Mouse (Mus musculus) kidney, adult 9 months (tissue): ENCODE results near the gene Ptbp1.

Experiments
- DNase-seq: peaks from one replicate; pipeline ENCODE4 v3.0.0; 2022

The Ptbp1 gene

DNA sequence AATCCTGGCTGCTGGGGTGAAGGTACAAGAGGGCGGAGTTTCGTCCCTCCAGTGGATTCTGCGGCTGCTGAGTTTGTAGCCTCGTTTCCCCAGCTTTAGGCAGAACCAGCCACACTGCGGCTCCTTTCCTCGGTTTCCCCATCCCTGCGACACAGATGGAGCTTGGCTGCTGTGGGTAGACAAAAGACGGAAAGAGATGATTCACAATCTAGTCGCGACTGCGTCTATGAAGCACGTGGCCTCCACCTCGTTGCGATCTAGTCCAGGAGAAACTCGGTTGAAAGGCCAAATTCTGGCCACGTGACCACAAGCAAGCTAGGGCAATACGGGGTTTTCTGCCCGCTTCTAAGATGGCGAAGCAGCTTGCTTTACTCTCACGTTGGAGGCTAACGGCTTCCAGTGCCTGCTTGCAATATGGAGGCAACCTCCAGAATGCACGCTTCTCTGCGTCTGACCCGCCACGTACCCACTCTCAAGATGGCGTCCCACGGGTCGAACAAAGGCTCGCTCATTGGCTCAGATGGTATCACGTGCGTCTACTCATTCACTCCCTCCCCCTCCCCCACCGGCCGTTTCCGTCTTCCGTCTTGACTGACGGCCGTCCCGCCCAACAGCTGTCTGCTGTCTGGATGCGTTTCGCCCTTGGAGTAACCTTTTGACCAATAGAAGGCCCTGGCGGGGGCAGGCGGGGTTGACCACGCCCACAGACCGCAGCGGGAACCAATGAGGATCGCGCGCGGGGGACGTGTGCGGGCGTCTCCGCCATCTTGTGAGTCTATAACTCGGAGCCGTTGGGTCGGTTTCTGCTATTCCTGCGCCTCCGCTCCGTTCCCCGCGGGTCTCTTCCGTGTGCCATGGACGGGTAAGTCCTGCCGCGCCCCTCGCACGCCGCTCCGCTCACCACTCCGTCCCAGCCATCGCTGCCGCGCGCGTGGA lies at the start of gene Ptbp1:
Gene Ptbp1, plus strand, starts transcription at position 568 of the 936 bp plus-strand sequence.
- peak; percentile 99 for DNase-seq

DNA sequence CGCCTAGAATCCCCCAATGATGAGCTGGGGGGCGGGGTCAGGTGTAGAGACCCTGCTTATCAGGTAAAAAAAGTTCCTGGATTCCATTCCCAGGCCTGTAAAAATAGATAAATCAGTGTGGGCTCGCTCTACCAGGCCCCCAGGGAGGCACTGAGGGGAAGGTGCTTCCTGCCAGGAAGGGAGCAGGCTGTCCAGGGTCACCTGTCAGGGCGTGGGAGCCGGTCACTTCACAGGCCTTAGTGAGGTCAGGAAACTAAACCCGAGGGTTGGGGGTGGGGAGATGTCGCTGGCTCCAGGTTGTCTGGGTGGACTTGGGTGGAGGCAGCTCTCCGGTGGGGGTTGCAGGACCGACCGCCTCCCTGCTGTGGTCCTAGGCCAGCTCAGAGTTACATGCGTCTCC lies 48.6 kb upstream of the Ptbp1 start:
- peak; percentile 70 for DNase-seq

DNA sequence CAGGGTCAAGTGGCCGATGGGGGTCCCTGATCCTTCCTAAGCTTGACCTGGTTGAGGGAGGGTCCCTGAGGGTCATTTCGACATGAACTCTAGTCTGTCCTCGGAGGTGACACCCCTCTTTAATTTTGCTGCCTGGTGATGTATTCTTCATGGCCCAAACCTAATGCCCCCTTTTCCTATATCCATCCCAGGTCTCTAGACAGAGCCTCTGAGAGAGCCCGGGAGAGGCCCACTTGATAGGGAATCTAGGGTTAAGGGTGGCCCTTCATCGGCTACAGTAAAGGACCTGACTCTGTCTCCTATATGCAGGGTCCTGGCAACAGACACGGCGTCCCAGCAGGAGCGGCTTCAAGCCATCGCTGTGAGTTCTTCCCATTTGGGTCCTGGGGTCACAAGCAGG lies 47.9 kb upstream of the Ptbp1 start:
- DNase-seq = no peak

DNA sequence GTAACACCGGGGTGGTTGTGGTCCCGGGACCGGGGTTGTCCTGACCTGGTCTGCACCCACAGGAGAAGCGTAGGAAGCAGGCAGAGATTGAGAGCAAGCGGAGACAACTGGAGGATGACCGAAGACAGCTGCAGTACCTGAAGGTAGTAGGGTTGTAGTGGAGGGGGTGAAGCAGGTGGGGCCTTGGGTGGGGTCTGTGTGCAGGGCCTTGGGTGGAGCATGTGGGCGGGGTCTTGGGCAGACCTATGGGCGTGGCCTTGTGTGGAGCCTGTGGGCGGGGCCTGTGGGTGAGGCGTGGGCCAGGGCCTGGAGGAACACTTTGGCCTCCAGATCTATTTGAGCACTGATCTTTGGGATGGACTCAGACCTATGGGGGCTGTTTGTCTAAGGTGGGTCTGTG lies 47.3 kb upstream of the Ptbp1 start:
- DNase-seq = peak; percentile 38

DNA sequence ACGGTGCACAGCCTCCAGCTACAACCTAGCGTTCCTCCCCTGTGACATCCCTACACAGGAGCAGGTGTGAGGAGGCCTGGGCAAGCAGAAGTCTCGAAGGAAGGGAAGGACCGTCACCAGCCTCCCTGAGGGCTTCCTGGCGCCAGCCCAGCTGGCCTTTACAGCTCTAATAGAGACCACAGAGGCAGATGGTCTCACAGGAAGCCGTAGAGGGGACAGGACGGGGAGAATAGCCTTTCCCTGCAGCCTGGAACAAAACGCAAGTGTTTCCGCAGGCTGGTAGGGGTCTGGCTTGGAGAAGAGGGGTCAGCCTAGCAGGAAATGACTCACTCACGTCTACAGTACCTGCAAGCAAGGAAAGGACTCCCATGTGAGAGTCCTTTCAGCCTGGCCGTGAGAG lies 46.4 kb upstream of the Ptbp1 start:
- DNase-seq = peak; percentile 59

DNA sequence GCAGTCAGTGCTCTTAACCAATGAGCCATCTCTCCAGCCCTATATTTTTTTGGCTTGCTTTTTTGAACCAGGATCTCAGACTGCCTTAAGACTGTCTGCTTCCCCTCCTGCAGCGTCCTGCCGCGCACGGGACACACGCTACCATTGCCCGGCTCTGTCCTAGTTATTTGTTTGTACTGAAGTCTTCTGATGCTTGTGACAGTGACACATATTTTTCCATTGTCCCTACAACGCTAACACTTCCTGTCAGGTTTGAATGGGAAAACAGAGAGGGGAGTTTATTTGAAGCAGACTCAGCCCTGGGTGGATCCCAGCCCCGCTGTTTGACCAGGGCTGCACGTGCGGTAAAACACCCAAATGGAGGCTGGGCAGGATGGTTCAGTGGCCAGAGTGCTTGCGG lies 45.5 kb upstream of the Ptbp1 start:
- peak; percentile 37 for DNase-seq

DNA sequence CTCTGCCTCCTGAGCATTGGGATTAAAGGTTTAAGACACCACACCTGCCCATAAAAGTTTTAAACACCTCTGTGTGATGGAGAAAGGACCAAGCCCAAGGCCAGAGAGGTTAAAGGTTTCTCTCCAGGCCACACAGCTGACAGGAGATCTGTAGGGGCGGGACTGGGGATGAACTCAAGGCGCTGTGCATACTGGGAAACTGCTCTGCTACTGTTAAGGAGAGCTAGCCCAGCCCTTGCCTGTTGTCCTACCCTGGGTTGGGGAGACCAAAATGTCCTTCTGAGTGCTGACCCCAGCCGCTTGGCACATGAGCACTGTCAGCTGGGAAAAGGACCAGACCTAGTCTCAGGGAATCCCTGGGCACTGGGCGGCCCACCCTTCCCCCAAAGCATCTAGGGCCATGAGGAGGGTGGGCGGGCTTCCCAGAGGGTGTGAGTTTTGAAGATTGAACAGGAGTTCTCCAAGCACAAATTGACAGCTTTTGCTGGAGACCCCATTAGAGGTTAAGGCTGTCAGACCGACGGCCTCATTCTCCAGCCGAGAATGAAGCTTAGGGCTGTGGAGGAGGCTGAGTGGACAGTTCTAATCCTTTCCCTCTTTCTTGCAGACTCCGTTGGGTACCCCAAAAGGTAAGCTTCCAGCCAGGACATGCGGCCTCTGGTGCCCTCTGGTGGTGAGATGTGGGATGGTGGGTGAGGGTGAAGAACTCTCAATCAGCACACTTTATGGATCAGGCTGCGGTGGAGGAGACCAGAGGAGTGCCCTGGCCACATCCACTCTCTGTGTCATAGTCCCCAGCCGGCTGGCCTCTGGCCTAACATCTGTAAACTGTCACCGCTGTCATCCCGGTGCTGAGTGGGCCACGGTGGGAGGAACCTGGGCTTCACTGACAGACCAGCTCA lies 42.2 kb upstream of the Ptbp1 start:
- DNase-seq = peak; percentile 91

DNA sequence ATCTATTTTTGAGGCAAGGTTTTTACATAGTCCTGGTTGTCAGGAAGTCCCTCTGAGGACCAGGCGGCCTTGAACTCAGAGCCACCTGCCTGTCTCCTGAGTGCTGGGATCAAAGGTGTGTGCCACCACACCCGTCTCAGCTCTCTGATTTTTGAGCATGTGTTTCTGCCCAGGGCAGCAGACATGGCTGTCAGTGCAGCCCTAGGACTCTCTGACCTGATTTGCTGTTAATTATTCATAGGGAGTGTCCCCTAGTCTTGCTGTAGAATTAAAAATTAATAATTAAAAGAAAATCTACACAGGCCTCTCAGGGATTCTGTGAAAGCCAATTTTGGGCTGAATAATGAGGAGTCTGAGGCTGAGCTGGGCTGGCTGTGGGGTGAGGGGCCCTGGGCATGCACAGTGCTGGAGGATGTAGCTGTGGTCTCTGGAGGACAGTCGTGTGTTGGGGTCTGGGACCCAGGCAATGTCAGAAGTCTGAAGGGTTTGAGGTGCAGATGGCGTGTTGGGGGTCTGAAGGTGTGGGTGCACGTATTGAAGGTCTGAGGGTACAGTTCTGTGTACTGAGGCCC lies 39.9 kb upstream of the Ptbp1 start:
- peak; percentile 89 for DNase-seq

DNA sequence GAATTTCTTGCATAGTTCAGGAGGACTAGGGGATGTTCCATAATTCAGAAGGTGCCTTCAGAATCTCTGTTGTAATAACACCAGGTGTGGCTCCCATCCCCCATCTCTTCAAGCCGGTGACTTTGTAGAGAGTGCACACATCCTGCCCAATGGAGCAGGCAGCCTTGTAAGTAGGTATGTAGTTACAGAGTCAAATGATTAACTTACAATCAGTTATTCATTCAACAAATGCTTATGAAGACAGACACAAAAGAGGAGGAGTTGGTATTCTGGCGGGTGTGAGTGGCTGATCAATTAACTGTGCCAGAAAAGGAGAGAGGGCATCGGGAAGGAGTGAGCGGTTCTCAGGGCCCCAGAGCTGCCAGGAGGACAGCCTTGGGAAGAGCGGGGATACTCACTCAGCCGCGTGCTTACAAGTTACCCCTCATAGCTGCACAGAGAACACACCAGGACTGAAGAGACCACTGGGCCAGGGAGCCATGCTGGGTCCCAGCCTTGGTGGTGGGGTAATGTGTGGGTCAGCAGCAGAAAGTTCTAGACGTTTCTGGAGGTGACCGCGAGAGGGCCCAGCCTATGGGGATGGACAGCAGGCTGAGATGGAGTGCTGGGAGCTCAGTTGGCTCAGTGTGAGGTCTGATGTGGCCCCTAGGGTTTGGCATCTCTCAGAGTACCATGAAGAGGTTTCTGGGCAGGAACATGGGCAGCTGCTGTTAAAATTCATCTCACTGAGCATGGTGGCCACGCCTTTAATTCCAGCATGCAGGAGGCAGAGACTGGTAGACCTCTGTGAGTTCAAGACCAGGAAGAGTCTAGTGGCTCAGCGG lies 38.3 kb upstream of the Ptbp1 start:
- peak; percentile 91 for DNase-seq

DNA sequence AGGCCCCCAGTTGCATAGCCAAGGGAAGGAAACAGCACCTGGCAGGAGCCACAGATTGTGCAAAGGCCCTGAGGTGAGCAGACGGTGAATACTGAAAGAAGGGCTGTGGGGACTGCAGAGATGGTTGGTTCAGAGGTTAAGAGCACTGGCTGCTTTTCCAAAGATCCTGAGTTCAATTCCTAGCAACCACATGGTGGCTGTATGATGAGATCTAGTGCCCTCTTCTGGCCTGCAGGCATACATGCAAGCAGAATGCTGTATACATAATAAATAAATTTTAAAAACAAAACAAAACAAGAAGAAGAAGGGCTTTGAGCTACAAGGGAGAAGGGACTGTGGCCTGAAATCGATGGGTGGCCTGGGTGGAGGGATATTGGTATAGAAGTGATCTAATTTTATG lies 37.1 kb upstream of the Ptbp1 start:
- peak; percentile 17 for DNase-seq

DNA sequence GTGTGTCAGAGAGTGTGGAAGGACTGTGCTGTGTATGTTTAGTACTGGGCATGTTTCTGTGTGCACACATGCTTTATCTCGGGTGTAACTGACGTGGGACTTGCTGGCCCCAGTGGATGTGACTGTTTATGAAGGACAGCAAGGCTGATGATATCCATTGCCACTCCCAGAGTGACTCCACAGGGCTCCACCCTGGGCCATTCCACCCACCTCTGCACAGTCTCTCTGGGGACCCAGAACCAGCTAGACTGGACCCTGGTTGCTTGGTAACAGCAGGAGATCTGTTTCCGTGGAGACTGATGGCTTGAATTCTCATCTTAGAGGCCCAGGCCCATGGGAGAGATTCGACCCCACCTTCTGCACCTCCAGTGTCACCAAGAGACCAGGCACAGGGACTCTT lies 36.0 kb upstream of the Ptbp1 start:
- no peak for DNase-seq

DNA sequence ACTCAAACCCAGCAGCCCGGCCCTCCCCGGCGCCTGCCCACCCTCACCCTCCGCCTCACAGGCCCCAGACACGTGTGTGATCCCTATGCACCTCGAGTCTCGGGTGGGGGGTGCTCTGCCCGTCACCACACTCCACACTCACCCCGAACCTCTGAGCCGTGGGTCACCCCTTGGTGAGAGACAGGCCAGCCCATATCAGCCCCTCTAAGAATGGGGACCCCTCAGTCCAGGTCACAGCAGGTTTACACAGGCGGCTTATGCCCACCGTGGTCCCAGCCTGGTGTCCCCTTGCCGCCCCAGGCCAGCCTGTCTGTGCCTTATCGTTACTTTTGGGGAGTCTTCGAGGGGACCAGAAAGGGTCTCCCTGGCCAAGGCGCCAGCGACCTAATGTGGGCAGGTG lies 34.6 kb upstream of the Ptbp1 start:
- peak; percentile 19 for DNase-seq

DNA sequence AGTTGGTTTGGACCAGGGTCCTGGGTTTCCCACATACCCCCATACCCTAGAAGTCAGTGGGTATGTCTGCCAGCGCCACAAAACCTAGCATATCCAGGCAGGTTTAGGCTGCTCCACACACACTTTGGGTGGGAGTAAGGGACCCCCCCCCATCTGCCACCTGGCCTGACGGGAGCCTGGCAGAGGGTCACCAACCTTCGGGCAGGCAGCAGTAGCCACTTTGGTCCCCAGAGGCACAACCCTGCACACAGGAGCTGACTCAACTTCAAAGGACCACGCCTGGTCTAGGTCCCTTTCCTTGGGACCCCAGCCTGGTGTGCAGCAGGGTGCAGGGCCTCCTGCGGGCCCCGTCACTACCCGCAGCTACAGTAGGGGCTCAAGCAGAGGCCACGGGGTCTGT lies 34.0 kb upstream of the Ptbp1 start:
- DNase-seq = peak; percentile 19

DNA sequence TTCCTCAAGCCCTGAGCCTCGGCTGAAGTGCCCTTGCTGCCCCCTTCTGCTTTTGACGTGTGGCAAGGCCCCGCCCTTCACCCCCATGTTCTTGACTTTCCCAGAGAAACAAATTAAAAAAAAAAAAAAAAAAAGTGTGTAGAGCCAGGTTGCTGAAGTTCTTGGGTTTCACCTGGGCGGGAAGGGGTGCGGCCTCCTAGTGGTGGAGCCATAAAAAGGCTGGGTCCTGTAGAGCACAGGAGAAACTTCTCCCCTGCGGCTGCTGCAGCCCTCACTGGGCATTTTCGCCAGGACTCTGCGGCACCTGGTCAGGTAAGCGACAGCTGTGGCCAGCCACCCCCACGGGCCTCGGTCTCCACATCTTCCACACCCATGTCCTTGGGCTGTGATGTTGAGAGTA lies 33.4 kb upstream of the Ptbp1 start, which contains the start of gene Misp:
Gene Misp, plus strand, starts transcription at position 208 of the 400 bp plus-strand sequence.
- DNase-seq = peak; percentile 59

DNA sequence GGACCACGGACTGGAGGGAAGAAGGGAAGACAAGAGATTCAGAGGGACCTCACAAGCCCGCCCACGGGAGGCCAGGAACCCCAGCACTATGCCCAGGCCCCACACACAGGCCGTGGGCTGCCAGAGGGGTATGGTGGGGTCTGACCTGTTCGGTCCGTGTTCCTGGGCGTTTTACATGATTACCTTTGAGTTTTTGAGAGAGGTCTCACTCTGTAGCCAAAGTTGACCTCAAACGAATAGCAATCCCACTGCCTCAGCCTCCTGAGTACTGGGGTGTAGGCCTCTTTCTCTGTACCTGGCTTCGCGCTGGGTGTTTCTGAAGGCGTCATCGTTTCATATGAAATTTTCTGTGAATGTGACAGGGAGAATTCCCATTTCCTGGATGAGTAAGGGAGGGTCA lies 32.5 kb upstream of the Ptbp1 start:
- no peak for DNase-seq

DNA sequence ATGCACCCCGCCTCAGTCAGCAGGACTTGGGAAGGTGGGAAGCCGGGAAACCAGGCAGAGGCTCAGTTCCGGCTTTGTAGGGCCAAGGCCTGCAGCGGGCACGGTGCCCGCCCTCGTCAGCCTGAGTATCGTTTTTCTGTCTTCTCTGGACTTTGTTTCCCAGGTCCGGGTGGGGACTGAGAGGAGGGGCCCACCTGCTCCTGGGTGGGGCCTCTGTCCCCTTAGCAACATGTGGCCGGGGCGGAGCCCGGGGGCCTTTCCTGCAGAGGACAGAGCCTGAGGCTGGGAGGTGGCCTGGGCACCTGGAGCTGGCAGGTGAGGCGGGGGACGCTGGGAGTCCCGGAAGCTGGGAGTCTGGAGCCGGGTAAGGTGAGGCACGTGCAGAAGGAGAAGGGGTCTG lies 31.9 kb upstream of the Ptbp1 start:
- peak; percentile 90 for DNase-seq

DNA sequence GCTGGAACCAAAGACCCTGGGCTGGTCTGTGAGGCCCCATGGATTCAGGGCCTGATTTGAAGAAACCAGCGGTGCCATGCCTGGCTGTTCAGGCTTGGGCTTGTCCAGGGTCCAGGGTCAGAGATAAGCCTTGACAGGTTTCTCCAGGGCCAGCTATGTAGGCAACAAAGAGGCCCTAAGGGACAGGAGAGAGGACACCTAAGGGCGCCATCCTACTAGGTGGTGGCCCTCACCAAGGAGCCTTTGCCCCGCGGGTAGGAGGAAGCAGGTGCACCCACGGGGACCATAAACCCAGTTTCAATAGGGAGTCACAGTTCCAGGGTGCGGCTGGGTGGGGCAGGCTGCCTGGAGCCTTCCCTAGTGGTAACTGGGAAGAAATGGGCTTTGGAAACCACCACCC lies 31.2 kb upstream of the Ptbp1 start:
- DNase-seq = peak; percentile 18

DNA sequence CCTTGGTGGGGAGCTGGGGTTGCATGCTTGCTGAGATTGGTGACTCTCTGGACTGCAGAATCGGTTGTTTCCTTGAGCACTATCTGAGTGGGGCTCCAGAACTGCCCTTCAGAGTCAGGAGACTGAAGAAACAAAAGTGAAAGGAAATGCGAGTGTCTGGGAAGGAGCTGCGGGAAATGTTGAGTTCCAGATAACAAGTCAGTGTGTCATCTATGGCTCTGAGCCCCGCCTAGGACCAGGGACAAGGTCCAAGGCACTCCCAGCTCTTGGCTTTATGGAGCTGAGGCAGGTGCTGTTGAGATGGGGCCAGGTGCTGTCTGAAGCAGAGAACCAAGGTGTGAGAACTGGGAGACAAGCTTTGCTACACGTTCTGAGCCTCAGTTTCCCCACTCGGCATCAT lies 29.8 kb upstream of the Ptbp1 start:
- DNase-seq = peak; percentile 46

DNA sequence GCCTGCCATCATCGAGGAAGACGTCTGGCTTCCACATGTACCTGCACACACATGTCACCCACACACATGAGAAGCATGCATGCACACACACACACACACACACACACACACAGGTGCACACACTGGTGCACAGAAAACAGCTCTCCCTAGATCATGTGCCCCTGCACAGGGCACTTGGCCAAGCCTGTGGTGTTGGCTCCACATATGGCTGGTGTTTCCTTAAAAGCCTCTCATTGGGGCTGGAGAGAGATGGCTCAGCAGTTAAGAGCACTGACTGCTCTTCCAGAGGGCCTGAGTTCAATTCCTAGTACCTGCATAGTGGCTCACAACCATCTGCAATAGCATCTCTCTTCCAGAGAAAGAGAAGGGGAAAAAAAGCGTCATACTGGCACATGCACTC lies 22.6 kb upstream of the Ptbp1 start:
- DNase-seq = no peak

DNA sequence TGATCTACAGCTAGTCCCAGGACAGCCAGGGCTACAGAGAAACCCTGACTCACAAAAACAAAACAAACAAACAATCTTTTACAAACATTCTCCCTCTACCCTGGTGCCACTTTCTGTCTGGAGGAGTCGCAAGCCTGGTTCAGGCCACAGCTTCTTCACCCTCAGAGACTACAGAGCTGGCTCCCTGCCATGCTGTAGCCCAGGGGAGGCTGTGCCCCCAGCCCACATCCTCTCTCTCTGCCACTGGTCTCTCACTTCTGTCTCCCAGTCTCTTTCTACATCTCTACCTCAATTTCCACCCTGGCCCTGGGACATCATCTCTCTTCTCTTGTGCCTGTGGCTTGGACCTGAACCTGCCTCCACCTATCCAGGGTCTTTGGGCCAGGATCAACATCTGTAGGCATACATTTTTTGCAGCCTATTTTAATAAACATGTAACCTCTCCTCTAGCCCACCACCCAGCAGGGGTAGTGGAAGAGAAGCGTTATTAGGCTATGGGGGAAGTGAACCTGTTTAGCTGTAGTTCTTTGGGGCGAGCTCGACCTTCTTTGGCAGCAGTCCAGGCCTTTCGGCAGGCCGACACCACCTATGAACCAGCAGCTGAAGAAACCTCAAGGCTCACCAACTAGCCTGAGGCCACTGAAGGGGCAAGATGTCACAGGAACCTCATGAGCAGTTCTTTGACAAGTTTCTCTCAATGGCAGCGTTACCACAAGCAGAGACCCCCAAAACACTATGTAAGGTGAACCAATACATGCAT lies 22.0 kb upstream of the Ptbp1 start:
- no peak for DNase-seq

DNA sequence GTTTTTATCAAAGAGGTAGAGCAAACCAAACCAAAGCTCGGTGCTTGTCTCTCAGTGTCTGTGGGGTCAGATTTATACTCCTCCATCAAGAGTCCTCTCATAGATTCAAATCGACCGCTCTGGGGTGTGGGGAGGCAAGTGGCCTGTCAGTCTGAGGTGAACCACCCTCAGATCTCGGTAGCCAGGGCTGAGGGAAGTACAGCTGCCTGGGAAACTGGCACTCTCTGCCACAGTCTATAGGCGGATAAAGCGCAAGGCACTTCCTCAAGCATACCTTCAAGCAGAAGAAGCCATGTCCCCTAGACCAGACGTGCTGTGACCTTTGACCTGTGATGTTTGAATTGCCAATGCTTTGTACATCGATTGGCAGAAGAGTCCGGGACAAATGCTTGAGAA lies 21.4 kb upstream of the Ptbp1 start:
- DNase-seq = no peak
